Comparison of ENCODE assay signal across 9 mouse cellular contexts in the genomic region with DNA sequence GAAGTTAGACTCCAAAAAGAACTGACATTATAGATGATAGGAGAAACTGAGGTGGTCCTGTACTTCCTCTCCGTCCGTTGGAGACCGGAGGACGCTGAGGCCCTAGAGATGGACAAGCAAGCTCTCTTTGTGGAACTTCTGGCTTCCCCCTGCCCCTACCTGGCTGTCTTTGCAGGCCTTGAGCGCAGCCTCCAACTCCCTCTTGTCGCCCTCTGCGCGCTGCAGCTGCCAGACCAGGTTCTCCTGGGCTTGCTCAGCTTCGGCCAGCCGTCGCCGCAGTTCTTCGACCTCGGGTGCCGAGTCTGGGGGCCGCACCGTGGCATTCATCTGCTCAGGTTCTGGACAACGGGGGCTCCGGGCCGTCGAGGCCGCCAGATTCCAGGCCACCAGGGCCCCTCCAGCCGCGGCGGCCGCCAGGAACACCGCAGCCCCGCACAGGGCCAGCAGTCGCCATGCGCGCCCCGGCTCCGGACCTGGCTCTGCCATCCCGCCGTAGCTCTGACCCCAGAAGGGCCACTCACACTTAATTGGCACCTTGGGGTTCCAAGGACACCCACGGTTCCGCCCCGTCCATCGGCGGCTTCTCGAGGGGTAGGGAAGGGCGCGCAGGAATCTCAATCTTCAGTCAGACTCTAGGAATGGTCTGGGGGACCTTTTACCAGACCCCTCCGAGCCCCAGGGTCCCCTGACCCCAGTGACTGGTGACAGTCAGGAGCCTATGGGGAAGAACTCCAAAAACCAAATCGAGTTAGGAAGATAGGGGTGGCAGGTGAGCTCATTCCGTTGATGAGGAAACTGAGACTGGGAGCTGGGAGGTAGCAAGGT. TPM values are rescaled to one million over a fixed set of nuclear protein-coding genes. Genes with fewer than 3 reads are reported as not detected.
DNase-seq lines count a peak whose midpoint lies in the region; ATAC-seq and TF ChIP-seq lines count a peak whose summit lies in the region.
"Had no signal": no experiment of that assay in that cellular context is flagged by ENCODE, and none has a peak within 500 bp of the region (broad histone marks: within the 10 kb centered on the region; RNA-seq: fewer than 3 reads in every experiment).

Ccdc194 (minus strand) TSS at position 486 of the 825 bp plus-strand sequence.

- no peak for ATAC-seq in forebrain, embryonic 12.5 days (ENCODE audit: low FRiP score)
- ATAC-seq in forebrain, postnatal 0 days: no peak
- ATAC-seq in lung, embryonic 16.5 days (ENCODE audit: low read depth): no peak
- no peak for ATAC-seq in limb, embryonic 15.5 days (ENCODE audit: insufficient number of reproducible peaks, low FRiP score, low TSS enrichment, low read depth)
- ATAC-seq in stomach, postnatal 0 days (ENCODE audit: low FRiP score, low TSS enrichment): no peak

- peaks cover 20% of the 10 kb centered on the region for H3K4me1 ChIP-seq in forebrain, embryonic 12.5 days
- no peaks in the 10 kb centered on the region for H3K4me1 ChIP-seq in forebrain, postnatal 0 days (ENCODE audit: insufficient read depth)
- H3K4me1 ChIP-seq in lung, embryonic 16.5 days (replicated peaks; ENCODE audit: control insufficient read depth, insufficient read depth, low read length): peaks cover 24% of the 10 kb centered on the region
- H3K4me1 ChIP-seq in limb, embryonic 15.5 days: peaks cover 29% of the 10 kb centered on the region
- H3K4me1 ChIP-seq in stomach, postnatal 0 days (replicated peaks; ENCODE audit: control insufficient read depth, insufficient read depth): 0 out of 2 replicates have a peak, but pooled peaks cover 2% of the 10 kb centered on the region
- H3K4me1 ChIP-seq in cerebellum, adult 2 months (ENCODE audit: control insufficient read depth, insufficient read depth, low read length): no peaks in the 10 kb centered on the region; the same call in 1 of the 2 replicates

- WGBS in forebrain, embryonic 12.5 days: 4% methylated on average over 46 of the region's 46 CpGs
- WGBS in forebrain, postnatal 0 days: 9% methylated on average over 46 of the region's 46 CpGs
- 14% methylated on average over 46 of the region's 46 CpGs for WGBS in lung, embryonic 16.5 days
- WGBS in limb, embryonic 15.5 days: 13% methylated on average over 46 of the region's 46 CpGs
- WGBS in stomach, postnatal 0 days: 26% methylated on average over 45 of the region's 46 CpGs
- WGBS in cerebellum, adult 2 months: 9% methylated on average over 46 of the region's 46 CpGs

- no peak for TF ChIP-seq POLR2A in cerebellum, adult 2 months (IDR thresholded peaks at IDR 0.05; ENCODE audit: borderline replicate concordance, insufficient read depth, low read length)

- TF ChIP-seq CTCF in forebrain, postnatal 0 days (IDR thresholded peaks at IDR 0.05; ENCODE audit: low read depth): no peak
- no peak for TF ChIP-seq CTCF in stomach, postnatal 0 days (IDR thresholded peaks at IDR 0.05; ENCODE audit: low read depth)
- TF ChIP-seq CTCF in cerebellum, adult 2 months (IDR thresholded peaks at IDR 0.05; ENCODE audit: borderline replicate concordance, insufficient read depth, low read depth, low read length): no peak

- H3K4me3 ChIP-seq in forebrain, embryonic 12.5 days (replicated peaks): peak within 1 kb of the TSS; percentile 14
- no peak within 1 kb of the TSS for H3K4me3 ChIP-seq in forebrain, postnatal 0 days (ENCODE audit: low read depth, low read length)
- H3K4me3 ChIP-seq in lung, embryonic 16.5 days (ENCODE audit: low read length): no peak within 1 kb of the TSS
- H3K4me3 ChIP-seq in limb, embryonic 15.5 days: no peak within 1 kb of the TSS
- no peak within 1 kb of the TSS for H3K4me3 ChIP-seq in stomach, postnatal 0 days (ENCODE audit: low read depth, low read length)
- no peak within 1 kb of the TSS for H3K4me3 ChIP-seq in cerebellum, adult 2 months (replicated peaks; ENCODE audit: insufficient read depth, low read depth, low read length)

- peaks cover 68% of the 10 kb centered on the region for H3K27me3 ChIP-seq in forebrain, embryonic 12.5 days
- H3K27me3 ChIP-seq in forebrain, postnatal 0 days (ENCODE audit: insufficient read depth, low read length): peaks cover 27% of the 10 kb centered on the region
- peaks cover 10% of the 10 kb centered on the region; the same call in 1 of the 2 replicates for H3K27me3 ChIP-seq in lung, embryonic 16.5 days (ENCODE audit: control insufficient read depth, insufficient read depth, low read depth, low read length)
- peaks cover 43% of the 10 kb centered on the region for H3K27me3 ChIP-seq in limb, embryonic 15.5 days
- H3K27me3 ChIP-seq in stomach, postnatal 0 days (ENCODE audit: control insufficient read depth, insufficient read depth, low read length): no peaks in the 10 kb centered on the region
- H3K27me3 ChIP-seq in cerebellum, adult 2 months (ENCODE audit: control insufficient read depth, insufficient read depth, low read length): peaks cover 8% of the 10 kb centered on the region; the same call in 1 of the 2 replicates

- DNase-seq in forebrain, postnatal 0 days: no peak
- DNase-seq in lung, postnatal 4 days: no peak
- no peak for DNase-seq in stomach, postnatal 0 days (ENCODE audit: low spot score)
- DNase-seq in cerebellum, adult 2 months: no peak
- no peak for DNase-seq in layer of hippocampus, postnatal 10 days (ENCODE audit: low spot score in 2 of 2)

- no peak for TF ChIP-seq EP300 in stomach, postnatal 0 days (optimal IDR thresholded peaks at IDR 0.05)

- no peaks in the 10 kb centered on the region for H3K36me3 ChIP-seq in forebrain, embryonic 12.5 days (replicated peaks)
- H3K36me3 ChIP-seq in forebrain, postnatal 0 days (ENCODE audit: insufficient read depth): no peaks in the 10 kb centered on the region
- H3K36me3 ChIP-seq in lung, embryonic 16.5 days (ENCODE audit: control insufficient read depth, insufficient read depth, low read length): no peaks in the 10 kb centered on the region
- H3K36me3 ChIP-seq in limb, embryonic 15.5 days: no peaks in the 10 kb centered on the region
- no peaks in the 10 kb centered on the region for H3K36me3 ChIP-seq in stomach, postnatal 0 days (ENCODE audit: control insufficient read depth, insufficient read depth, low read length)

- H3K9me3 ChIP-seq in forebrain, embryonic 12.5 days: no peaks in the 10 kb centered on the region
- H3K9me3 ChIP-seq in forebrain, postnatal 0 days (ENCODE audit: low read length): no peaks in the 10 kb centered on the region
- H3K9me3 ChIP-seq in lung, embryonic 16.5 days (ENCODE audit: control insufficient read depth, low read length): no peaks in the 10 kb centered on the region
- no peaks in the 10 kb centered on the region for H3K9me3 ChIP-seq in limb, embryonic 15.5 days
- H3K9me3 ChIP-seq in stomach, postnatal 0 days (ENCODE audit: control insufficient read depth, low read length): no peaks in the 10 kb centered on the region

- no peak within 1 kb of the TSS for H3K27ac ChIP-seq in forebrain, embryonic 12.5 days
- no peak within 1 kb of the TSS for H3K27ac ChIP-seq in forebrain, postnatal 0 days (ENCODE audit: low read depth, low read length)
- H3K27ac ChIP-seq in lung, embryonic 16.5 days (ENCODE audit: low read length): peak within 1 kb of the TSS; percentile 96
- no peak within 1 kb of the TSS for H3K27ac ChIP-seq in limb, embryonic 15.5 days
- peak within 1 kb of the TSS; percentile 61; the same call in 1 of the 2 replicates for H3K27ac ChIP-seq in stomach, postnatal 0 days (replicated peaks)
- no peak within 1 kb of the TSS for H3K27ac ChIP-seq in cerebellum, adult 2 months (ENCODE audit: insufficient read depth, low read length)
- H3K27ac ChIP-seq: liver, embryonic 14.5 days had no signal

- peak within 1 kb of the TSS; percentile 31 for H3K4me2 ChIP-seq in forebrain, embryonic 12.5 days
- H3K4me2 ChIP-seq in forebrain, postnatal 0 days (ENCODE audit: low read depth): no peak within 1 kb of the TSS
- H3K4me2 ChIP-seq in lung, embryonic 16.5 days (ENCODE audit: low read depth, low read length): peak within 1 kb of the TSS; percentile 22; the same call in 1 of the 2 replicates
- 0 out of 2 replicates have a peak within 1 kb of the TSS, but pooled peaks have one; percentile 17 for H3K4me2 ChIP-seq in limb, embryonic 15.5 days
- no peak within 1 kb of the TSS for H3K4me2 ChIP-seq in stomach, postnatal 0 days (replicated peaks; ENCODE audit: low read depth)

- peak within 1 kb of the TSS; percentile 25; the same call in 1 of the 2 replicates for H3K9ac ChIP-seq in forebrain, embryonic 12.5 days
- no peak within 1 kb of the TSS for H3K9ac ChIP-seq in forebrain, postnatal 0 days
- peak within 1 kb of the TSS; percentile 32 for H3K9ac ChIP-seq in lung, embryonic 16.5 days (ENCODE audit: low read length)
- H3K9ac ChIP-seq in limb, embryonic 15.5 days: no peak within 1 kb of the TSS
- H3K9ac ChIP-seq in stomach, postnatal 0 days (ENCODE audit: low read length): 0 out of 2 replicates have a peak within 1 kb of the TSS, but pooled peaks have one; percentile 2
- H3K9ac ChIP-seq: liver, embryonic 14.5 days had no signal

RNA-seq across cellular contexts. Expression of gene Ccdc194, which starts in this region (rescaled TPM):
- polyA plus RNA-seq in forebrain, embryonic 12.5 days (2016; fragmentation: Nextera tagmentation; extraction: Ambion mirVana): 0.20 and 0.21 TPM in 2 replicates
- total RNA-seq in forebrain, postnatal 0 days (2014; rRNA removed): 0.48 TPM in 1 of 2 replicates, not detected in the other
- polyA plus RNA-seq in forebrain, postnatal 0 days (2015; fragmentation: Nextera tagmentation; extraction: Ambion mirVana): 0.08 and 0.16 TPM in 2 replicates
- polyA plus RNA-seq in lung, embryonic 16.5 days (2015; fragmentation: Nextera tagmentation; extraction: Ambion mirVana): 0.23 and 0.58 TPM in 2 replicates
- 1.5 and 1.8 TPM in 2 replicates for polyA plus RNA-seq in limb, embryonic 15.5 days (2015; fragmentation: Nextera tagmentation; extraction: Ambion mirVana)
- polyA plus RNA-seq in stomach, postnatal 0 days (2015; fragmentation: Nextera tagmentation; extraction: Ambion mirVana): 0.29 and 0.46 TPM in 2 replicates
- 0.08 and 0.10 TPM in 2 replicates for polyA plus RNA-seq in cerebellum, adult 2 months (2012; rRNA removed)
- not detected for total RNA-seq in layer of hippocampus, postnatal 10 days (2021)

Comparison
In these comparisons a context has a peak if more than half of its experiments do, and no peak if none do; other contexts are left out.
1. H3K4me2 ChIP-seq: peak in forebrain, embryonic 12.5 days (single experiment), lung, embryonic 16.5 days (single experiment) and limb, embryonic 15.5 days (single experiment); none in forebrain, postnatal 0 days (single experiment) and stomach, postnatal 0 days (single experiment).
2. H3K9ac ChIP-seq: peak in forebrain, embryonic 12.5 days (single experiment), lung, embryonic 16.5 days (single experiment) and stomach, postnatal 0 days (single experiment); none in forebrain, postnatal 0 days (single experiment) and limb, embryonic 15.5 days (single experiment).
3. H3K27ac ChIP-seq: peak in lung, embryonic 16.5 days (single experiment) and stomach, postnatal 0 days (single experiment); none in forebrain, embryonic 12.5 days (single experiment), forebrain, postnatal 0 days (single experiment), limb, embryonic 15.5 days (single experiment) and cerebellum, adult 2 months (single experiment).